10 mouse cellular contexts compared by ENCODE assay signal in the genomic region with DNA sequence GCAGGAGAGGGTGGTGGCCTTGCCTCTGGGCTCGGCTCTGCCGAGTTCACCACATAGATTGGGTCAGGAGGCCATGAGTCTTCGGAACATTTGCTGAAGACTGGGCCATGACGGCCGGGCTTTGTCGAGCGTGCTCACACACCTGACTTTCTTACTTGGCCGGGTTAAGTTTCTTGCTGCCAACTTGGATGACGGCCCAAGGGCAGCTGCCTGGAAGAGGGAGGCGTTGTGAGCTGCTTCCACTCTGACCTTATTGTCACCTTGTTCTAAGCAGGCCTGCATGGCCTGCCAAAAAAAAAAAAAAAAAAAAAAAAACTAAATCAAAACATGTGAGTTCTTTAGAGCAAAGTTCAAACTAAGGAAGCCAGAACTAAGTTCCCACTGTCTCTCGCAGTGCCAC.
DNase-seq lines count a peak whose midpoint lies in the region; ATAC-seq and TF ChIP-seq lines count a peak whose summit lies in the region.
"Had no signal": no experiment of that assay in that cellular context is flagged by ENCODE, and none has a peak within 500 bp of the region (broad histone marks: within the 10 kb centered on the region; RNA-seq: fewer than 3 reads in every experiment).

No protein-coding gene starts in this region.

- 31% methylated on average over 11 of the region's 11 CpGs for WGBS in heart, adult 2 months
- WGBS in heart, embryonic 11.5 days (ENCODE audit: insufficient replicate concordance): 80% methylated on average over 11 of the region's 11 CpGs

- no peak overlapping the region for H3K9ac ChIP-seq in heart, adult 2 months (ENCODE audit: low read depth, low read length)
- no peak overlapping the region for H3K9ac ChIP-seq in heart, embryonic 11.5 days (ENCODE audit: low read depth, low read length)
- H3K9ac ChIP-seq: forebrain, embryonic 12.5 days had no signal

- H3K79me2 ChIP-seq in heart, adult 2 months (replicated peaks; ENCODE audit: control insufficient read depth, insufficient read depth, low read length): no peaks in the 10 kb centered on the region

- no peak for TF ChIP-seq CTCF in heart, adult 2 months (IDR thresholded peaks at IDR 0.05)

- intact Hi-C loops in heart, adult 2 months (cut with DNase I): loop anchor here (2.0 kb wide), 1 partner anchor 59 kb away; no protein-coding TSS in a partner anchor

- ATAC-seq in heart, embryonic 11.5 days (replicated peaks; ENCODE audit: insufficient number of reproducible peaks, low FRiP score, low TSS enrichment): no peak
- ATAC-seq in megakaryocyte, adult 5-6 weeks (ENCODE audit: poor library complexity, severe bottlenecking): no peak
- no peak for ATAC-seq in erythroblast, adult 5-6 weeks (replicated peaks; ENCODE audit: low FRiP score, poor library complexity, severe bottlenecking)

- H3K4me3 ChIP-seq in heart, adult 2 months: no peak overlapping the region
- no peak overlapping the region for H3K4me3 ChIP-seq in heart, embryonic 11.5 days (ENCODE audit: low read depth, low read length)
- H3K4me3 ChIP-seq: forebrain, embryonic 12.5 days had no signal

- H3K4me2 ChIP-seq in heart, embryonic 11.5 days: no peak overlapping the region
- H3K4me2 ChIP-seq: forebrain, embryonic 12.5 days had no signal

- H3K9me3 ChIP-seq in heart, embryonic 11.5 days (replicated peaks; ENCODE audit: control insufficient read depth, low read length): no peaks in the 10 kb centered on the region
- H3K9me3 ChIP-seq: forebrain, embryonic 12.5 days had no signal

- no peaks in the 10 kb centered on the region for H3K27me3 ChIP-seq in heart, adult 2 months (ENCODE audit: control insufficient read depth, insufficient read depth, low read length)
- no peaks in the 10 kb centered on the region for H3K27me3 ChIP-seq in heart, embryonic 11.5 days (ENCODE audit: control insufficient read depth, insufficient read depth, low read length)
- H3K27me3 ChIP-seq: CH12.LX had no signal

- no peaks in the 10 kb centered on the region; the same call in 1 of the 2 replicates for H3K4me1 ChIP-seq in heart, adult 2 months (ENCODE audit: control insufficient read depth, insufficient read depth, low read length)
- H3K4me1 ChIP-seq in heart, embryonic 11.5 days (ENCODE audit: control insufficient read depth, insufficient read depth, low read length): no peaks in the 10 kb centered on the region; the same call in 1 of the 2 replicates

- peak; percentile 69 for TF ChIP-seq EP300 in heart, adult 2 months (IDR thresholded peaks at IDR 0.05; ENCODE audit: insufficient read depth, low read depth, low read length)

- TF ChIP-seq POLR2A in heart, adult 2 months (IDR thresholded peaks at IDR 0.05; ENCODE audit: insufficient read depth, low read depth, low read length): no peak

- H3K36me3 ChIP-seq in heart, adult 2 months (ENCODE audit: control insufficient read depth, insufficient read depth, low read length): no peaks in the 10 kb centered on the region
- no peaks in the 10 kb centered on the region for H3K36me3 ChIP-seq in heart, embryonic 11.5 days (ENCODE audit: control insufficient read depth, insufficient read depth, low read length)
- H3K36me3 ChIP-seq: forebrain, embryonic 12.5 days had no signal

- DNase-seq in heart, adult 2 months: peak; percentile 74 to 85
- peak; percentile 87 for DNase-seq in fat pad, adult 2 months (ENCODE audit: extremely low read depth, low read depth, low spot score)
- peak; percentile 94 to 98 for DNase-seq in kidney, adult 8-10 months
- peak; percentile 58 for DNase-seq in lung, postnatal 36 days
- no peak for DNase-seq in frontal cortex, postnatal 14 days (ENCODE audit: low spot score in 2 of 2)

- H3K27ac ChIP-seq in heart, adult 2 months: peak overlapping the region; percentile 84
- no peak overlapping the region for H3K27ac ChIP-seq in heart, embryonic 11.5 days (ENCODE audit: low read depth, low read length)
- H3K27ac ChIP-seq: forebrain, embryonic 12.5 days had no signal

Comparison
In these comparisons a context has a peak if more than half of its experiments do, and no peak if none do; other contexts are left out.
1. DNase-seq: peak in heart, adult 2 months (2 of 2), fat pad, adult 2 months (single experiment), kidney, adult 8-10 months (2 of 2) and lung, postnatal 36 days (single experiment); none in frontal cortex, postnatal 14 days (0 of 2).